Mouse (Mus musculus): ENCODE results near the gene Ccn5. TPM values are rescaled to one million over a fixed set of nuclear protein-coding genes. Genes with fewer than 3 reads are reported as not detected.
A peak's percentile ranks its signal among the peaks of the same experiment; 100 is the strongest.

Ccn5 gene
- total and polyA plus RNA-seq, 3 experiments = not detected

DNA sequence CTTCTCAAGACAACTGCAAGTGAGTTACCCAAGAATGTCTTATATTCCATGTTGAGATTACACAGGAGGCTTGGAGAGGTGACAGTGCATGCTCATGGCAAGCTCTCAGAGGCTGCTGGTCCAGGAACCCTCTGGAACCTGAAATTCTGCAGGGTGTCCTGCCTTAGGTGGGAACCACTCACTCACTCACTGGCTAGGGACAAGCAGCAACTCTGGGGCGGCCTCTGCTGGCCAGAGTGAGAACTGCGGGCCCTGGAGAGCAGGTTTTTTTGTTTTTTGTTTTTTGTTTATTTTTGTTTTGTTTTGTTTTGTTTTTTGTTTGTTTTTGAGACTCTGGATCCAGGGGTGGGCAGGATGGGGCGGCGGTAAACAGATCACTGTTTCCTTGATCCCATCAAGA, 2.6 kb downstream of the Ccn5 start:
- no peak overlapping the region for H3K27ac ChIP-seq (ENCODE audit: control insufficient read depth, low read depth, low read length)
- H3K27me3 ChIP-seq (ENCODE audit: control insufficient read depth in 1 of 2, insufficient read depth in 2 of 2, low read length in 2 of 2) = peaks cover 4 to 6% of the 10 kb centered on the region in 2 experiments; a peak in 3 of 4 replicates

DNA sequence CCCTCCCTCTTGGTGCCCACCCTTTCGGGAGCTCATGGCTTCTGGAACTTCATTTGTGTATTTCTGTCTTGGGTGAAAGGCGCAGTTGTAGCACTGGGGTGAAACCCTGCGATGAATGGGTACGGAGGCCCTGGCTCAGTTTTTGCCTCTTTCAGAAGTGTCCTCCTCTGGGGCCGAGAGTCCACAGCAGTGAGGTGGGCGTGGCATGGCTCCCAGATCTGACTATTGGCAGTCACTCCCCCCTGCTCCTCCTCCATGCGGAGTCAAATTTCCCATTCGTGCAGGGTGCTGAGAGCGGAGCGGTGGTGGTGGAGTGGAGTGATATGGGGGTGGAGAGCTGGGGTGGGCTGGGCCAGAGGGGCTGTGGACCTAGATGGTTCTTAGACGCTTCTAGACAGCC, 3.1 kb downstream of the Ccn5 start:
- no peaks in the 10 kb centered on the region for H3K79me2 ChIP-seq (ENCODE audit: control insufficient read depth, insufficient read depth, low read length, poor library complexity)
- H3K27ac ChIP-seq (ENCODE audit: control insufficient read depth, low read depth, low read length) = no peak overlapping the region
- no peak overlapping the region for H3K4me3 ChIP-seq (ENCODE audit: control insufficient read depth in 1 of 2, insufficient read depth in 1 of 2, low read depth in 2 of 2, low read length in 2 of 2)
- no peak for TF ChIP-seq ZNF384 (IDR thresholded peaks at IDR 0.05; ENCODE audit: low read depth, low read length)
- no peak for TF ChIP-seq MYC (IDR thresholded peaks at IDR 0.05; ENCODE audit: low read depth, low read length)
- no peak for TF ChIP-seq ELF1 (IDR thresholded peaks at IDR 0.05; ENCODE audit: low read depth, low read length)
- no peak for TF ChIP-seq UBTF (IDR thresholded peaks at IDR 0.05; ENCODE audit: borderline replicate concordance, insufficient read depth, low read depth, low read length)
- no peak for TF ChIP-seq CHD2 (IDR thresholded peaks at IDR 0.05; ENCODE audit: low read length)
- no peak for TF ChIP-seq KAT2A (conservative IDR thresholded peaks at IDR 0.05; ENCODE audit: low read depth, low read length)
- TF ChIP-seq POLR2AphosphoS5 (IDR thresholded peaks at IDR 0.05; ENCODE audit: borderline replicate concordance, low read depth, low read length) = no peak
- no peak for TF ChIP-seq TAL1 (IDR thresholded peaks at IDR 0.05; ENCODE audit: low read length)
- no peak for TF ChIP-seq POLR2A (IDR thresholded peaks at IDR 0.05; ENCODE audit: control insufficient read depth in 1 of 2, insufficient read depth in 1 of 2, low read depth in 1 of 2, low read length in 2 of 2, poor library complexity in 1 of 2)
- TF ChIP-seq NRF1 (IDR thresholded peaks at IDR 0.05; ENCODE audit: insufficient read depth, low read depth, low read length, poor library complexity, severe bottlenecking) = no peak
- TF ChIP-seq GATA1 (IDR thresholded peaks at IDR 0.05; ENCODE audit: low read depth, low read length) = no peak
- TF ChIP-seq TCF12 (IDR thresholded peaks at IDR 0.05; ENCODE audit: low read depth, low read length) = no peak
- TF ChIP-seq USF1 (IDR thresholded peaks at IDR 0.05; ENCODE audit: low read depth, low read length) = no peak
- no peak for TF ChIP-seq JUND (IDR thresholded peaks at IDR 0.05; ENCODE audit: low read depth, low read length)
- TF ChIP-seq GABPA (IDR thresholded peaks at IDR 0.05; ENCODE audit: low read depth, low read length) = no peak
- no peak for TF ChIP-seq RCOR1 (IDR thresholded peaks at IDR 0.05; ENCODE audit: low read depth, low read length)
- H3K36me3 ChIP-seq (ENCODE audit: control insufficient read depth in 1 of 2, insufficient read depth in 2 of 2, low read length in 2 of 2) = no peaks in the 10 kb centered on the region
- H3K9ac ChIP-seq (ENCODE audit: control insufficient read depth, low read depth, low read length, poor library complexity, severe bottlenecking) = no peak overlapping the region
- H3K27me3 ChIP-seq (ENCODE audit: control insufficient read depth in 1 of 2, insufficient read depth in 2 of 2, low read length in 2 of 2) = peaks cover 4 to 6% of the 10 kb centered on the region in 2 experiments; a peak in 3 of 4 replicates
- no peaks in the 10 kb centered on the region for H3K4me1 ChIP-seq (ENCODE audit: control insufficient read depth in 1 of 2, insufficient read depth in 2 of 2, low read length in 2 of 2)
- no peak for DNase-seq (ENCODE audit: low read depth, low spot score)
- no peaks in the 10 kb centered on the region for H3K9me3 ChIP-seq (replicated peaks; ENCODE audit: insufficient read depth, low read length)

More for the DNA sequence above, 2.6 kb downstream of the Ccn5 start:
- Histone ChIP-seq H3K36me3 (ENCODE audit: control insufficient read depth in 1 of 2, insufficient read depth in 2 of 2, low read length in 2 of 2) (no peaks in the 10 kb centered on the region), H3K4me3 (ENCODE audit: control insufficient read depth in 1 of 2, insufficient read depth in 1 of 2, low read depth in 2 of 2, low read length in 2 of 2) (no peak overlapping the region), H3K4me1 (ENCODE audit: control insufficient read depth in 1 of 2, insufficient read depth in 2 of 2, low read length in 2 of 2) (no peaks in the 10 kb centered on the region), H3K9me3 (replicated peaks; ENCODE audit: insufficient read depth, low read length) (no peaks in the 10 kb centered on the region), H3K79me2 (ENCODE audit: control insufficient read depth, insufficient read depth, low read length, poor library complexity) (no peaks in the 10 kb centered on the region), H3K9ac (ENCODE audit: control insufficient read depth, low read depth, low read length, poor library complexity, severe bottlenecking) (no peak overlapping the region)
- peak; percentile 52 for DNase-seq (ENCODE audit: low read depth, low spot score)
- TF ChIP-seq MXI1 (IDR thresholded peaks at IDR 0.05; ENCODE audit: low read depth, low read length) (no peak), RAD21 (IDR thresholded peaks at IDR 0.05; ENCODE audit: low read depth, low read length) (peak; percentile 61), POLR2AphosphoS2 (IDR thresholded peaks at IDR 0.05; ENCODE audit: low read length) (no peak), SMC3 (IDR thresholded peaks at IDR 0.05; ENCODE audit: low read depth, low read length) (peak; percentile 72), JUND (IDR thresholded peaks at IDR 0.05; ENCODE audit: low read depth, low read length) (no peak), HCFC1 (IDR thresholded peaks at IDR 0.05; ENCODE audit: low read depth, low read length) (no peak), ELF1 (IDR thresholded peaks at IDR 0.05; ENCODE audit: low read depth, low read length) (no peak), NRF1 (IDR thresholded peaks at IDR 0.05; ENCODE audit: insufficient read depth, low read depth, low read length, poor library complexity, severe bottlenecking) (no peak), UBTF (IDR thresholded peaks at IDR 0.05; ENCODE audit: borderline replicate concordance, insufficient read depth, low read depth, low read length) (no peak), ETS1 (IDR thresholded peaks at IDR 0.05; ENCODE audit: low read depth, low read length) (no peak), SIN3A (IDR thresholded peaks at IDR 0.05; ENCODE audit: low read length) (0 out of 2 replicates have a peak, but pooled peaks have one; percentile 21), MAFK (IDR thresholded peaks at IDR 0.05; ENCODE audit: borderline replicate concordance, low read depth, low read length) (no peak), GABPA (IDR thresholded peaks at IDR 0.05; ENCODE audit: low read depth, low read length) (no peak), EP300 (IDR thresholded peaks at IDR 0.05; ENCODE audit: low read depth in 1 of 2, low read length in 2 of 2) (no peak), NELFE (IDR thresholded peaks at IDR 0.05; ENCODE audit: low read depth, low read length) (no peak), USF2 (IDR thresholded peaks at IDR 0.05; ENCODE audit: borderline replicate concordance in 1 of 2, insufficient read depth in 1 of 2, low read depth in 1 of 2, low read length in 2 of 2) (no peak), CTCF (IDR thresholded peaks at IDR 0.05 in 2 of 3, conservative IDR thresholded peaks at IDR 0.05 in 1 of 3; ENCODE audit: control insufficient read depth in 1 of 3, insufficient read depth in 1 of 3, low read depth in 2 of 3, low read length in 3 of 3, poor library complexity in 1 of 3, severe bottlenecking in 1 of 3) (peak; percentile 73 to 94 (median 87)), ZNF384 (IDR thresholded peaks at IDR 0.05; ENCODE audit: low read depth, low read length) (0 out of 2 replicates have a peak, but pooled peaks have one; percentile 29), ZKSCAN1 (IDR thresholded peaks at IDR 0.05; ENCODE audit: low read depth, low read length) (peak; percentile 70), TCF12 (IDR thresholded peaks at IDR 0.05; ENCODE audit: low read depth, low read length) (no peak), MAZ (IDR thresholded peaks at IDR 0.05; ENCODE audit: low read depth, low read length) (no peak), POLR2A (IDR thresholded peaks at IDR 0.05; ENCODE audit: control insufficient read depth in 1 of 2, insufficient read depth in 1 of 2, low read depth in 1 of 2, low read length in 2 of 2, poor library complexity in 1 of 2) (no peak), MYC (IDR thresholded peaks at IDR 0.05; ENCODE audit: low read depth, low read length) (no peak), BHLHE40 (IDR thresholded peaks at IDR 0.05; ENCODE audit: borderline replicate concordance, low read depth, low read length) (no peak), ZC3H11A (IDR thresholded peaks at IDR 0.05; ENCODE audit: low read depth, low read length) (peak; percentile 58), KAT2A (conservative IDR thresholded peaks at IDR 0.05; ENCODE audit: low read depth, low read length) (no peak)
